Mouse (Mus musculus): ENCODE results near the gene Gm49337. TPM values are rescaled to one million over a fixed set of nuclear protein-coding genes. Genes with fewer than 3 reads are reported as not detected.

Gene Gm49337
- total and polyA plus RNA-seq, 3 experiments: not detected

GRCm38 (mm10) chr4:116282211-116282610, 109.0 kb downstream of the Gm49337 start:
- H3K79me2 ChIP-seq (ENCODE audit: control insufficient read depth, insufficient read depth, low read length, poor library complexity): no peaks in the 10 kb centered on the region
- H3K4me3 ChIP-seq (ENCODE audit: control insufficient read depth in 1 of 2, insufficient read depth in 1 of 2, low read depth in 2 of 2, low read length in 2 of 2): no peak overlapping the region
- no peaks in the 10 kb centered on the region for H3K9me3 ChIP-seq (replicated peaks; ENCODE audit: insufficient read depth, low read length)
- DNase-seq (ENCODE audit: low read depth, low spot score): peak; percentile 34
- H3K27ac ChIP-seq (ENCODE audit: control insufficient read depth, low read depth, low read length): no peak overlapping the region
- H3K9ac ChIP-seq (ENCODE audit: control insufficient read depth, low read depth, low read length, poor library complexity, severe bottlenecking): no peak overlapping the region
- TF ChIP-seq POLR2AphosphoS2 (IDR thresholded peaks at IDR 0.05; ENCODE audit: low read length) (no peak), SMC3 (IDR thresholded peaks at IDR 0.05; ENCODE audit: low read depth, low read length) (peak; percentile 65), RAD21 (IDR thresholded peaks at IDR 0.05; ENCODE audit: low read depth, low read length) (peak; percentile 28), CTCF (IDR thresholded peaks at IDR 0.05 in 2 of 3, conservative IDR thresholded peaks at IDR 0.05 in 1 of 3; ENCODE audit: control insufficient read depth in 1 of 3, insufficient read depth in 1 of 3, low read depth in 2 of 3, low read length in 3 of 3, poor library complexity in 1 of 3, severe bottlenecking in 1 of 3) (peak; percentile 27 to 48 (median 31)), JUND (IDR thresholded peaks at IDR 0.05; ENCODE audit: low read depth, low read length) (no peak)
- no peaks in the 10 kb centered on the region for H3K36me3 ChIP-seq (ENCODE audit: control insufficient read depth in 1 of 2, insufficient read depth in 2 of 2, low read length in 2 of 2)
- H3K4me1 ChIP-seq (ENCODE audit: control insufficient read depth in 1 of 2, insufficient read depth in 2 of 2, low read length in 2 of 2): no peaks in the 10 kb centered on the region
- H3K27me3 ChIP-seq (ENCODE audit: control insufficient read depth in 1 of 2, insufficient read depth in 2 of 2, low read length in 2 of 2): no peaks in the 10 kb centered on the region

GRCm38 (mm10) chr4:116291561-116291960, 118.4 kb downstream of the Gm49337 start:
- H3K36me3 ChIP-seq (ENCODE audit: control insufficient read depth in 1 of 2, insufficient read depth in 2 of 2, low read length in 2 of 2): no peaks in the 10 kb centered on the region
- H3K4me1 ChIP-seq (ENCODE audit: control insufficient read depth in 1 of 2, insufficient read depth in 2 of 2, low read length in 2 of 2): no peaks in the 10 kb centered on the region
- no peaks in the 10 kb centered on the region for H3K79me2 ChIP-seq (ENCODE audit: control insufficient read depth, insufficient read depth, low read length, poor library complexity)
- no peaks in the 10 kb centered on the region for H3K9me3 ChIP-seq (replicated peaks; ENCODE audit: insufficient read depth, low read length)
- H3K27me3 ChIP-seq (ENCODE audit: control insufficient read depth in 1 of 2, insufficient read depth in 2 of 2, low read length in 2 of 2): no peaks in the 10 kb centered on the region
- TF ChIP-seq POLR2AphosphoS2 (IDR thresholded peaks at IDR 0.05; ENCODE audit: low read length) (no peak), ZNF384 (IDR thresholded peaks at IDR 0.05; ENCODE audit: low read depth, low read length) (no peak), E2F4 (IDR thresholded peaks at IDR 0.05; ENCODE audit: borderline replicate concordance, low read depth, low read length) (no peak), JUND (IDR thresholded peaks at IDR 0.05; ENCODE audit: low read depth, low read length) (no peak)
- no peak overlapping the region for H3K9ac ChIP-seq (ENCODE audit: control insufficient read depth, low read depth, low read length, poor library complexity, severe bottlenecking)
- no peak overlapping the region for H3K4me3 ChIP-seq (ENCODE audit: control insufficient read depth in 1 of 2, insufficient read depth in 1 of 2, low read depth in 2 of 2, low read length in 2 of 2)
- H3K27ac ChIP-seq (ENCODE audit: control insufficient read depth, low read depth, low read length): no peak overlapping the region
- DNase-seq (ENCODE audit: low read depth, low spot score): no peak

GRCm38 (mm10) chr4:116293296-116293695, 120.1 kb downstream of the Gm49337 start:
- H3K9ac ChIP-seq (ENCODE audit: control insufficient read depth, low read depth, low read length, poor library complexity, severe bottlenecking): no peak overlapping the region
- H3K27ac ChIP-seq (ENCODE audit: control insufficient read depth, low read depth, low read length): no peak overlapping the region
- H3K4me1 ChIP-seq (ENCODE audit: control insufficient read depth in 1 of 2, insufficient read depth in 2 of 2, low read length in 2 of 2): no peaks in the 10 kb centered on the region
- no peaks in the 10 kb centered on the region for H3K27me3 ChIP-seq (ENCODE audit: control insufficient read depth in 1 of 2, insufficient read depth in 2 of 2, low read length in 2 of 2)
- peak; percentile 70 for DNase-seq (ENCODE audit: low read depth, low spot score)
- no peaks in the 10 kb centered on the region for H3K36me3 ChIP-seq (ENCODE audit: control insufficient read depth in 1 of 2, insufficient read depth in 2 of 2, low read length in 2 of 2)
- no peak overlapping the region for H3K4me3 ChIP-seq (ENCODE audit: control insufficient read depth in 1 of 2, insufficient read depth in 1 of 2, low read depth in 2 of 2, low read length in 2 of 2)
- no peaks in the 10 kb centered on the region for H3K79me2 ChIP-seq (ENCODE audit: control insufficient read depth, insufficient read depth, low read length, poor library complexity)
- TF ChIP-seq MXI1 (IDR thresholded peaks at IDR 0.05; ENCODE audit: low read depth, low read length) (no peak), CHD2 (IDR thresholded peaks at IDR 0.05; ENCODE audit: low read length) (no peak), BHLHE40 (IDR thresholded peaks at IDR 0.05; ENCODE audit: borderline replicate concordance, low read depth, low read length) (peak; percentile 43; the same call in 1 of the 2 replicates)
- no peaks in the 10 kb centered on the region for H3K9me3 ChIP-seq (replicated peaks; ENCODE audit: insufficient read depth, low read length)
